Mouse (Mus musculus) layer of hippocampus, postnatal 25 days (tissue): ENCODE results near the gene 1810049J17Rik. TPM values are rescaled to one million over a fixed set of nuclear protein-coding genes. Genes with fewer than 3 reads are reported as not detected.

Experiments used
- DNase-seq, 2 experiments: peaks; one replicate each; pipeline ENCODE4 v3.0.0; 2022; ENCODE audit warnings: mixed read lengths in 2 of 2, low spot score in 1 of 2; ENCODE audit errors: extremely low spot score in 1 of 2
- total RNA-seq, 2 experiments: library from RNA; stranded (reverse); gene quantifications; 2 replicates each; pipeline ENCODE4 v1.2.3; 2021

The 1810049J17Rik gene
- total RNA-seq, 2 experiments from 2014 or later = 0.69 TPM; not detected in 1

GRCm38 (mm10) chr15:12349840-12350239 is 28.1 kb upstream of the 1810049J17Rik start:
- no peak for DNase-seq

GRCm38 (mm10) chr15:12348950-12349349 is 27.3 kb upstream of the 1810049J17Rik start:
- DNase-seq = no peak

DNA sequence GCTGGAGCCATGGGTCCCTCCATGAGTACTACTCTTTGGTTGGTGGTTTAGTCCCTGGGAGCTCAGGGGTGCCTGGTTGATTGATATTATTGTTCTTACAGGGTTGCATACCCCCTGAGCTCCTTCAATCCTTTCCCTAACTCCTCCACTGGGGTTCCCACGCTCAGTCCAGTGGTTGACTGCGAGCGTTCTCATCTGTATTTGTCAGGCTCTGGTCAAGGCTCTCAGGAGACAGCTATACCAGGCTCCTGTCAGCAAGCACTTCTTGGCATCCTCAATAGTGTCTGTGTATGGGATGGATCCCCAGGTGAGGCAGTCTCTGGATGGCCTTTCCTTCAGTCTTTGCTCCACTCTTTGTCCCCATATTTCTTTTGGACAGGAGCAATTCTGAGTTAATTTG is 25.2 kb upstream of the 1810049J17Rik start:
- no peak for DNase-seq

- no peak for DNase-seq
These were observed 19.7 kb upstream of the 1810049J17Rik start for GRCm38 (mm10) chr15:12341401-12341758.

DNA sequence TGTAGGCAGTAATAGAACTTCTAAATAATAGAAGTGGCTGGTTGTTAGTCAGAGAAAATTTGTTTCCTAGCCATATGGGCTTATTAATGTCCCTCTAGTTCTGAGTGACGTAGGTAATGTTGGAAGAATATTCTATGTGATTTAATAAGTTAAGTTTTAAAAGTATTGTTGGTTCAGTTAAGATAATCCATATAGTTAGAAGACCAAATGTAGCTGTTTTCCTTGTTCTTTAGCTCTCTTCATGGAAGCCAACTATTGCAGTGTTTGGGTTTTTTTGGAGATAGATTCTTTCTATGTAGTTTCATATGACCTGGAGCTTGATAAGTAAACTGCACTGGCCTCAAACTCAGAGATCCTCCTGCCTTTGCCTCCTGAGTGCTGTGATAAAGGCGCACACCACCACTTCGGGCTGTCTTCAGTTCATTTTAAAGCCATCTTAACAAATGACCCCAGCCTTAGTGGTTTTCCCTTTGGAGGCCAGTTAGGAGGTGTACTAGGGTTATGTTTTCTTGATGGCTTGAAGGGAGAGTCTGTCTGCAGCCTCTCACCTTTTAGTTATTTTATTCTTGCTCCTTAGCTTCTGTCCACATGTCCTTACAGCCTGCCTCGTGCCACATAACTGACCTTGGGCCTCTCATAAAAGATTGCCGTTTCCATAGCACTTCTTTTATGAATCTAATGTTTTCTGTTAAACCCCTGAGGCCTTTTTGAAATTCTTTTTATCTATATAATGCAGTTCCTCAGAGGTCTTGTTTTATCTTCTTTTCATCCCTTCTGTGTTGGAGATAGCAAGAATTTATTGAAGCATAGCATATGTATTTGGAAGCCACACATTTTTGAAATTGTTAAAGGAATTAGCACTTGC is 19.1 kb upstream of the 1810049J17Rik start:
- DNase-seq = no peak

- no peak for DNase-seq
These were observed 16.1 kb upstream of the 1810049J17Rik start for GRCm38 (mm10) chr15:12337779-12338137.

GRCm38 (mm10) chr15:12337030-12337778 is 15.5 kb upstream of the 1810049J17Rik start:
- DNase-seq = no peak

GRCm38 (mm10) chr15:12334381-12334780 is 12.7 kb upstream of the 1810049J17Rik start:
- DNase-seq = no peak

- DNase-seq = no peak
These were observed 9.6 kb upstream of the 1810049J17Rik start for GRCm38 (mm10) chr15:12331300-12331699.

GRCm38 (mm10) chr15:12330892-12331291 is 9.2 kb upstream of the 1810049J17Rik start:
- no peak for DNase-seq

GRCm38 (mm10) chr15:12330389-12330788 is 8.7 kb upstream of the 1810049J17Rik start:
- no peak for DNase-seq

DNA sequence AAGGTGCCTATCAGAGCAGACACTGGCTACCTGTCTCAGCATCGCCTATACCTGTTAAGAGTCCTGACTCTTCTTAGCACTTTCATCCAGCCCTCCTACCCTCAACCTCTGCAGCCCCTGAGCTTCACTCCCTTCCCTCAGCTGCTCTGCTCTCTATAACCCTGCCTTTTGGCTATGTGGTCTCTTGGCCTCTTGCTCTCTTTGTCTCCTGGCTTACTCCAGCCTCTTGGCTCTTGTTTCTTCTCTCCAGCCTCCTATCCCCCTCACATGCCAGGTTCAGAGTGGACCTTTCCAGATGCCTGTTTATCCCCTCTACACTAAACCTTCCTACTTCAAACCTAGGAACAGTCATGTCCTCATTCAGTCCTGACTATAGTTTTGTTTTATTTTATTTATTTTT is 2.6 kb upstream of the 1810049J17Rik start:
- DNase-seq = no peak

DNA sequence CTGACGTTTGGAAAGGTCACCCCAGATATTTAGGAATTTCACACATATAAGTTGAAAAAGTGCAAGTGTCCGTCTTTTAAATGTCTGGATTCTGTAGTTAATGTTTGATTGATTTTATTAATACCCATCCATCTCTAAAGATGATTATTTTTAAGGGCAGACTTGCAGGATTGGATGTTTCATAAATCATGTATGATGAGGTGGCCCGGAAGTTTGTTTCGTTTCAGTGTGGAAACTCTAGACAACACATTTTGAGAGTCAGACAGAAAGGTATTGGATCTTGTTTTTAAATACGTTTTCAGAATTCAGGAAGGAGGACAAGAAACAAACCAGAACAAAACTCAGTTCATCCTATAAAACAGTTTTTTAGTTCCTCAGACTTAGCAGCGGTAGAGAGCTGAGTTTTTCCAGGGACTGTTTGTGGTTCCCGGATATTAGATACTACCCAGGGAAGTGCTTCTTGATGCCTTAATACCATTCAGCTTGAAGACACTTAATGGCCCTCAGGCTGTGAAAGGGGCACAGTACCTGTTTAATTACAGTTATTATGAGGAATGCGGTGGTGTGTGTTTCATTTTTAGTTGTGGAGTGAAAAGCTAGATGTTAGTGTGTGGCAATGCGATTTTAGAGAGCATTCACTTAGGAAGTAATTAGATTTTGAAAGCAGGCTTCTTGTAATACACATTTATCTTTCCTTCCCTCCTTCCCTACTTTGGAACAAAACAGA is 1.1 kb upstream of the 1810049J17Rik start:
- no peak for DNase-seq

DNA sequence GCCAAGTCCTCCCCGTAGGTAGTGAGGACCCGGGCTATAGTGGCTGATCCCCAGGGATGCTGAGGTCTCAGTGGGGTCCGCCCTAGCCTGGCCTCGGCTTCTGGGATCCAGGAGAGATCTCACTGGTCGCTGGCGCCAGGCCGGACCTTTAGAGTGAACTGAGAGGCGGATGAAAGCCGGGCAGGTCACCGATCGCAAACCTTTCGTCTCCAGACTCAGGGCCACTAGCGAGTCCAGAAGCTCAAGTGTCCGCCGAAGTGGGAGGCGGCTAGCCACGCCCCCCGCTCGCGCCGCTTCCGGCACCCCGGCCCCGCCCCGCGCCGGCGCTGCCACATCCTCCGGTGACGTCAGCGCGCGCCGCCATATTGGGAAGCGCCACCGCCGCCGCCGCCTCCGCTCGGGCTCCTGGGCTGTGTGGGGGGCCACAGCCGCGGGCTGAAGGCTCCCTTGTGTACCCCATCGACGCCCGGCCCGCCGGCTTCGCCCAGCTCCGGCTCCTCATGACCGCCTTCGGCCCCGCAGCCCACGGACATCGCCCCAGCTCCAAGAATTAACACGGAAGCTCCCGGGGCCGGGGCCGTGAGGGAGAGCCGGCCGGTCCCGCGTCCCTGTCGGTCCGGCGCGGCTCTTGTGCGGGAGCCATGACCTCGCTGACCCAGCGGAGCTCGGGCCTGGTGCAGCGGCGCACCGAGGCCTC is 460 bp downstream of the 1810049J17Rik start, which contains the start of gene Golph3:
Gene Golph3 (plus strand): TSS at position 360 of the 697 bp plus-strand sequence.
- peak; percentile 93 to 94 for DNase-seq

- no peak for DNase-seq
These were observed 1.1 kb downstream of the 1810049J17Rik start for GRCm38 (mm10) chr15:12320441-12321090.

DNA sequence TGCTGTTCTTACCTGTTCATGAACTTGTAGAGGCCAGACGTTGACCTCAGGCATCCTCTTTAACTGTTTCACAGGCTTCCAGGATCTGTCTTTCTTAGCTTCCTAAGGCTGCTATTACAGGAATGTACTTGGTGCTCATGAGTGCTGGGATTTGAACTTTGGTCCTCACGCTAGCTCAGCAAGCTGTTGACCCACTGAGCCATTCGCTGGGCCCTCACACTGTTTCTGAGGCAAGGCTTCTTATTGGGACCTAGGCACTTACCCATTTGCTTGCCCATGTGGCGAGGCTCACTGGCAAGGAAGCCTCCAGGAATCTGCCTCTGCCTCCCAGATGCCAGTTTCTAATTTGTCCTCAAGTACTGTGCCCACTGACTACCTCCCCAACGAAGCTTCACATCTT is 1.8 kb downstream of the 1810049J17Rik start:
- no peak for DNase-seq

GRCm38 (mm10) chr15:12318451-12318850 is 3.2 kb downstream of the 1810049J17Rik start:
- no peak for DNase-seq

DNA sequence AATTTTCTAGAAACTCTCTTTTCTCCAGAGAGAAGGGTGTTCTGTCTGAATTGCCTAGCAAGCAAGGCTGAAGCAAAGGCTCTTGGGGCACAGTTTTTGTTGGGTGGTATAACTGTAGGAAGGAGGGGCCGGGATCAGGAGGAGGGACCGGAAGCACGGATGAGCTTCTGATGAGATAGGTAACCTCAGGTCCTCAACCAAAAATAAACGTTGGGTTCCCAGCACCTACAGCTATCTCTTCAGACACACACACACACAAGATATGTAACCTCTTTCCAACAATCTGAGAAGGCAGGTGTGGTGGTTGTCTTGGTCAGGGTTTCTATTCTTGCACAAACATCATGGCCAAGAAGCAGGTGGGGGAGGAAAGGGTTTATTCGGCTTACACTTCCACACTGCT is 4.4 kb downstream of the 1810049J17Rik start:
- DNase-seq = no peak

- no peak for DNase-seq
These were observed 5.7 kb downstream of the 1810049J17Rik start for GRCm38 (mm10) chr15:12315996-12316395.

DNA sequence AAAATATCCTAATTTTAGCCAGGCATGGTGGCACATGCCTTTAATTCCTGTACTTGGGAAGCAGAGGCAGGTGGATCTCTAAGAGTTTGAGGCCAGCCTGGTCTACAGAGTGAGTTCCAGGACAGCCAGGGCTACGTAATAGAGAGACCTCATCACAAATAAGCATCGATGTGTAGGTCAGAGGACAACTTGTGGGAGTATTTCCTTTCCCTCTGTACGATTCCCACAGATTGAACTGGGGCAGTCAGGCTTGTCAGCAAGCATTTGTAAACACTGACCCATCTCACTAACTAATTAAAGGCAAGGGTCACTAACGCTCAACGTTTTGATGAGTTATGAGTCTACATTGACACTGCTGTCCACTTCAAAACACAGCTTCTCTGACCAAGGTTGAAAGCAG is 7.1 kb downstream of the 1810049J17Rik start:
- DNase-seq = no peak
